Mouse (Mus musculus): ENCODE measurements around the gene Btbd2. TPM values are rescaled to one million over a fixed set of nuclear protein-coding genes. Genes with fewer than 3 reads are reported as not detected.

Btbd2 gene
- polyA plus RNA-seq, 1 experiment from 2014 or later: 54.9 TPM

DNA sequence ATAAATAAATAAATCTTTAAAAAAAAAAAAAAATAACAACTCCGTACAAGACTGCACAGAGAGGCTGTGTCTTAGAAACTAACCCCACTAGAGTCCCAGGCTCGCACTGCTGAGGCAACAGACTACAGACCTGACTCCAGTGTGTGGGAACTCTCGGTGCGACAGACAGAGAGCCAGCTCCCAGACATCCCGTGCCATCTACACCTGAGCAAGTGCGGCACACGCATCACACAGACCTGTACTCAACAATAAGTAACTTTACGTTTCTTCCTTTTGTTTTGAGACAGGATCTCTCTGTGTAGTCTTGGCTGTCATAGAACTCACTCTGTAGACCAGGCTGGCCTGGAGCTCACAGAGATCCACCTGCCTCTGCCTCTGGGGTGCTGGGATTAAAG is 40.5 kb upstream of the Btbd2 start:
- peaks cover 29% of the 10 kb centered on the region for H3K4me1 ChIP-seq (replicated peaks)
- ATAC-seq: no peak
- 88% methylated on average over 8 of the region's 8 CpGs for WGBS
- 0 out of 2 replicates have a peak, but pooled peaks cover 3% of the 10 kb centered on the region for H3K36me3 ChIP-seq
- H3K9me3 ChIP-seq: no peaks in the 10 kb centered on the region
- H3K4me3 ChIP-seq (replicated peaks): no peak overlapping the region
- H3K27me3 ChIP-seq (replicated peaks): no peaks in the 10 kb centered on the region
- H3K4me2 ChIP-seq (replicated peaks): no peak overlapping the region
- no peak overlapping the region for H3K9ac ChIP-seq
- no peak overlapping the region for H3K27ac ChIP-seq

- H3K9ac ChIP-seq: no peak overlapping the region
- no peaks in the 10 kb centered on the region for H3K27me3 ChIP-seq (replicated peaks)
- ATAC-seq: no peak
- H3K36me3 ChIP-seq: peaks cover 3% of the 10 kb centered on the region; the same call in 1 of the 2 replicates
- H3K4me2 ChIP-seq (replicated peaks): no peak overlapping the region
- peak overlapping the region; percentile 5; the same call in 1 of the 2 replicates for H3K27ac ChIP-seq
- peaks cover 29% of the 10 kb centered on the region for H3K4me1 ChIP-seq (replicated peaks)
- no peaks in the 10 kb centered on the region for H3K9me3 ChIP-seq
- no peak overlapping the region for H3K4me3 ChIP-seq (replicated peaks)
- 63% methylated on average over 12 of the region's 12 CpGs for WGBS
These were observed 39.9 kb upstream of the Btbd2 start for GRCm38 (mm10) chr10:80696502-80697392.

- no peak for ATAC-seq
- H3K4me2 ChIP-seq (replicated peaks): no peak overlapping the region
- peak overlapping the region; percentile 5; the same call in 1 of the 2 replicates for H3K27ac ChIP-seq
- no peak overlapping the region for H3K9ac ChIP-seq
- H3K36me3 ChIP-seq: peaks cover 7% of the 10 kb centered on the region; the same call in 1 of the 2 replicates
- peaks cover 27% of the 10 kb centered on the region for H3K4me1 ChIP-seq (replicated peaks)
- H3K27me3 ChIP-seq (replicated peaks): no peaks in the 10 kb centered on the region
- 67% methylated on average over 10 of the region's 10 CpGs for WGBS
- no peak overlapping the region for H3K4me3 ChIP-seq (replicated peaks)
- no peaks in the 10 kb centered on the region for H3K9me3 ChIP-seq
These were observed 39.1 kb upstream of the Btbd2 start for GRCm38 (mm10) chr10:80695801-80696501.

GRCm38 (mm10) chr10:80695186-80695585 is 38.3 kb upstream of the Btbd2 start:
- Histone ChIP-seq H3K4me3 (replicated peaks) (no peak overlapping the region), H3K36me3 (peaks cover 11% of the 10 kb centered on the region; the same call in 1 of the 2 replicates), H3K27me3 (replicated peaks) (no peaks in the 10 kb centered on the region), H3K27ac (no peak overlapping the region), H3K9ac (no peak overlapping the region), H3K9me3 (no peaks in the 10 kb centered on the region), H3K4me2 (replicated peaks) (no peak overlapping the region), H3K4me1 (replicated peaks) (peaks cover 21% of the 10 kb centered on the region)
- ATAC-seq: peak; percentile 32; the same call in 1 of the 2 replicates
- WGBS: 75% methylated on average over 2 of the region's 2 CpGs

- no peak overlapping the region for H3K27ac ChIP-seq
- no peak for ATAC-seq
These were observed 37.5 kb upstream of the Btbd2 start for GRCm38 (mm10) chr10:80694159-80694938.

DNA sequence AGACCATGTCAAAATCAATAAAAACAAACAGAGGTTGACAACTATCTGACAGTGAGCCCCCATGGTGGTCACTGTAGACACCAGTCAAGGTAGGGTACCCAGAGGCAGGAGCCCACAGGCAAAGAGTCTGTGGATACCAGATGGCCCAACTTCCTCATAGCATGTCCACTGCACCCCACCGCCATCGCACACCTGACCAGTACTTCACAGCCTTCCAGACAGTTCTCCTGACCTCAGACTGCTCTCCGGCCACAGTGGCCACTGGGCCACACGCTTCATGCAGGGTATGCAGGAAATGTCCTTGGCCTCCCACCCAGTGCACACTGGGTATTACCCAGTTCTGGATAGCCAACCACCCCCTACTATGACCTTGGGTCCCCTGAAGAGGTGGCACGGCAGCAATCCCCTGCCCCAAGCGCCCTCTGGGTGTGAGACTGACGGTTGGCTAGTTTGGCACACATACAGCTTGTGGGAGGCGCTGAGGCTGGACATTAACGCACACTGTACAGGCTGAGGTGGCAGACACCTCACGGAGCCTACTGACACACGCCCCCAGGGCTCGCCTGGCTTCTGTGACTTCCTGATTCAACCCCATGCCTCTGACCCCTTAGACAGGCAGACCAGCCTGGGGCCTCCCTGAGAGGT is 36.7 kb upstream of the Btbd2 start:
- Histone ChIP-seq H3K9ac (no peak overlapping the region; the same call in 1 of the 2 replicates), H3K27me3 (replicated peaks) (no peaks in the 10 kb centered on the region), H3K4me1 (replicated peaks) (peaks cover 16% of the 10 kb centered on the region; the same call in 1 of the 2 replicates), H3K4me2 (replicated peaks) (no peak overlapping the region), H3K4me3 (replicated peaks) (no peak overlapping the region), H3K9me3 (no peaks in the 10 kb centered on the region), H3K36me3 (peaks cover 13% of the 10 kb centered on the region; the same call in 1 of the 2 replicates), H3K27ac (no peak overlapping the region)
- ATAC-seq: no peak
- 87% methylated on average over 12 of the region's 12 CpGs for WGBS

More at GRCm38 (mm10) chr10:80694159-80694938, 37.5 kb upstream of the Btbd2 start:
- Histone ChIP-seq H3K4me1 (replicated peaks) (peaks cover 16% of the 10 kb centered on the region; the same call in 1 of the 2 replicates), H3K4me2 (replicated peaks) (no peak overlapping the region), H3K9ac (no peak overlapping the region), H3K4me3 (replicated peaks) (no peak overlapping the region), H3K9me3 (no peaks in the 10 kb centered on the region), H3K36me3 (peaks cover 13% of the 10 kb centered on the region; the same call in 1 of the 2 replicates), H3K27me3 (replicated peaks) (no peaks in the 10 kb centered on the region)
- 89% methylated on average over 13 of the region's 13 CpGs for WGBS

DNA sequence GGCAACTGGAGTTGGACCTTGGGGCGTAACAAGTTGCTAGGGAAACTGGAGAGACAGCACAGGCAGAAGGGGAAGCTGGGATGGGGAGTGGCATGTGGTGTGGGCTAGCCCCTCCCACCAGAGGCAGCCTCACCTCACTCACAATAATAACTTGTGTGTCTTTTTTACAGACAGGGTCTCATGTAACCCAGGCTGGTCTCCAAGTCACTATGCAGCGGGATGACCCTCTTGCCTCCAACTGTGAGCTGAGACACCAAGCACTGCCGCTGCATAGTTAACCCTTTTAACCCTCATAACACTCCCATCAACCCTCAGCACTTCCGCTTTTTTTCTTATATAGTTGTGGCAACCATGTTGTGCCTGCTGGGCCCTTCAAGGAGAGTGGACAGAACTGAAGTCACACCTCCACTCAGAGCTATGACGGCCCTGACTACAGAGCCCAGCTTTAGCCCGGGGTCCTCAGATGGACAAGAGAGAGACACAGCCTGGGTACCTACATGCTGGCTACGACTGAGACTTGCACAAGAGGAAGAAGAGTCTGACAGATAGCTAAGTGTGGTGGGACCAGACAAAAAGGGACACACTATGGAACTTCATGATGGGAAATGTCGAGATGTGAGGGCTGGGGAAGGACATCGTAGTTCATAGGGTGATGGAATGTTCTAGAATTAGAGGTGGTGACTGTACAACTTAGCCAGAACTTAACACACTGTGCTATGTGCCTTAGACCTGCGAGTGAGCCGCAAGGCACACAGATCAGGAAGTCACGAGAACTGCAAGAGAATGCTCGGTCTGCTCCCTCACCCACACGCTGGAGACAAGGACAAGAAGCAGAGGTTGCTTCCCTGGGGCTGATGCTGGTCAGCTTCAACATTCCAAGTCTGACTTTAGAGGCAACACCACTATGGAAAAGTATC is 35.6 kb upstream of the Btbd2 start:
- no peaks in the 10 kb centered on the region for H3K9me3 ChIP-seq
- H3K36me3 ChIP-seq: peaks cover 13% of the 10 kb centered on the region; the same call in 1 of the 2 replicates
- peaks cover 16% of the 10 kb centered on the region; the same call in 1 of the 2 replicates for H3K4me1 ChIP-seq (replicated peaks)
- 77% methylated on average over 14 of the region's 14 CpGs for WGBS
- no peak overlapping the region for H3K4me3 ChIP-seq (replicated peaks)
- no peaks in the 10 kb centered on the region for H3K27me3 ChIP-seq (replicated peaks)
- no peak overlapping the region for H3K4me2 ChIP-seq (replicated peaks)
- ATAC-seq: no peak
- H3K9ac ChIP-seq: no peak overlapping the region; the same call in 1 of the 2 replicates
- no peak overlapping the region for H3K27ac ChIP-seq

- H3K27ac ChIP-seq: no peak overlapping the region
- H3K9me3 ChIP-seq: no peaks in the 10 kb centered on the region
- no peak overlapping the region for H3K9ac ChIP-seq
- WGBS: 34% methylated on average over 5 of the region's 5 CpGs
- H3K4me3 ChIP-seq (replicated peaks): no peak overlapping the region
- no peaks in the 10 kb centered on the region for H3K27me3 ChIP-seq (replicated peaks)
- no peaks in the 10 kb centered on the region for H3K4me1 ChIP-seq (replicated peaks)
- peak; percentile 69 for ATAC-seq
- H3K36me3 ChIP-seq: peaks cover 22% of the 10 kb centered on the region
- H3K4me2 ChIP-seq (replicated peaks): no peak overlapping the region
These were observed 31.0 kb upstream of the Btbd2 start for GRCm38 (mm10) chr10:80687850-80688249.

DNA sequence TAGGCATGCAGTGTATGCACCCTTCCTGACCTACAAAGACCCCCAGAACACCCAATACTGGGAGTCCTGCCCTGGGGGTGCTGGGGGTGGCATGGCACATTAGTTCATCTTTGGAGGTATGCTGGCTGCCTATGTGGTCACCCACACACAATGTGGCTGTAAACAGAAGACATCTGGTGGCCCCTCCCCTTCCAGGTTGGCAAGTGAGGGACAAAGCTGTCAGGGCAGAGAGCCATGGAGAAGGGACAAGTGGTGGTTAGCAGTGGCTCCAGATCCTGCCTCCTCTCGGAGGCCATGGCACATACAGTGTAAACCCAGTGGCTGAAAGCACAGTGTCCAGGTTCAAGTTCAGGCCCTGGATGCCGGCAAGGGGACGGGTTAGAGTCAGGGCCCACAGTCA is 29.7 kb upstream of the Btbd2 start:
- no peaks in the 10 kb centered on the region for H3K27me3 ChIP-seq (replicated peaks)
- H3K4me1 ChIP-seq (replicated peaks): no peaks in the 10 kb centered on the region
- H3K36me3 ChIP-seq: peaks cover 22% of the 10 kb centered on the region
- no peak overlapping the region for H3K4me2 ChIP-seq (replicated peaks)
- WGBS: 93% methylated on average over 3 of the region's 3 CpGs
- H3K9me3 ChIP-seq: no peaks in the 10 kb centered on the region
- no peak overlapping the region for H3K4me3 ChIP-seq (replicated peaks)
- H3K9ac ChIP-seq: no peak overlapping the region
- no peak overlapping the region for H3K27ac ChIP-seq
- no peak for ATAC-seq

- no peak overlapping the region for H3K27ac ChIP-seq
- 77% methylated on average over 4 of the region's 4 CpGs for WGBS
- H3K4me3 ChIP-seq (replicated peaks): no peak overlapping the region
- H3K9me3 ChIP-seq: no peaks in the 10 kb centered on the region
- no peak for ATAC-seq
- H3K36me3 ChIP-seq: peaks cover 12% of the 10 kb centered on the region
- H3K9ac ChIP-seq: no peak overlapping the region
- no peak overlapping the region for H3K4me2 ChIP-seq (replicated peaks)
- no peaks in the 10 kb centered on the region for H3K27me3 ChIP-seq (replicated peaks)
- no peaks in the 10 kb centered on the region for H3K4me1 ChIP-seq (replicated peaks)
These were observed 28.1 kb upstream of the Btbd2 start for GRCm38 (mm10) chr10:80684984-80685383.
